Mouse (Mus musculus): ENCODE data around the gene Prlr. TPM values are rescaled to one million over a fixed set of nuclear protein-coding genes. Genes with fewer than 3 reads are reported as not detected.

The Prlr gene
- polyA plus RNA-seq, 1 experiment from 2014 or later: 6.7 TPM

DNA sequence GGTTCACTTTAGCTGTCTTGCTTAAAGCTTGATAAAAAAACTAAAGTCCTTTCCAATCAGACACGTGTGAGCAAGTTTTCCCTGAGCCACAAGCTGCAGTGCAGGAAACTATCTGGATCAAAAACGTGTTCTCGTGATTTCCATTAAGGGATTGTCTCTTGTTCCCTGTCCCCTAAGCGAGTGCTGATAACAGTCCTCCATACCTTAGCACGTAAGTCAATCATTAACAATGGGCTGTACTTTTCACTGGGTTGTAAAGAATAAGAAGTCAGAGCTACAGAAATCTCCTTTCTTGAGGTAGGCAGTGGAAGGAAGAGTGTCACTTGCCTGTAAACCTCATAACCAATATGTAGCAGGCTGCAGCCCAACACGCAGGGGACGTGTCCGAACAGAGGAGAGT lies 38.7 kb downstream of the Prlr start:
- no peak overlapping the region for H3K4me3 ChIP-seq (replicated peaks; ENCODE audit: low read length)
- no peaks in the 10 kb centered on the region for H3K9me3 ChIP-seq (replicated peaks; ENCODE audit: control insufficient read depth, low read length)
- H3K36me3 ChIP-seq (ENCODE audit: control insufficient read depth, insufficient read depth, low read length): no peaks in the 10 kb centered on the region
- H3K4me2 ChIP-seq (ENCODE audit: low read depth, low read length): no peak overlapping the region
- H3K4me1 ChIP-seq (ENCODE audit: control insufficient read depth, insufficient read depth, low read length): no peaks in the 10 kb centered on the region
- no peaks in the 10 kb centered on the region for H3K27me3 ChIP-seq (ENCODE audit: control insufficient read depth, insufficient read depth, low read length)
- peak; percentile 89 for ATAC-seq (ENCODE audit: insufficient read depth, low FRiP score)
- H3K27ac ChIP-seq (ENCODE audit: low read length): no peak overlapping the region
- 57% methylated on average over 8 of the region's 8 CpGs for WGBS
- H3K9ac ChIP-seq (ENCODE audit: low read length): no peak overlapping the region

DNA sequence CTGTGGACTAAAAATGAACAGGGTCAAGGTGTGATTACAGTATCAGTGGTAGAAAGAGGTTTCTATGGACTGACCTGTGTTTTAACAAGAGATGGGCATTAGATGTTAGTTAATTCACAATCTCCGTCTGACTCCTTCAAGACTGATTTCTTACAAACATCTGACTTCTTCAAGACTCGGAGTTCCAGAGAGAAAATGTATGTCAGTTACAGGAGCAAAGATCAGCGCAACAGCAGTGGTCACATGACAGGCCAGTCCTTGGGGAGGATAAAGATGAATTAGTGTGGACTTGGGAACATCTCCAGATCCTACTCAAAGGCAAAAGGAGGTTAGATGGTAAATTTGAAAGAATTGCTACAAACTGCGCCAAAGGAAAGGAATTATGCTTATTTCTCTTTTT lies 39.2 kb downstream of the Prlr start:
- H3K36me3 ChIP-seq (ENCODE audit: control insufficient read depth, insufficient read depth, low read length): no peaks in the 10 kb centered on the region
- no peak overlapping the region for H3K27ac ChIP-seq (ENCODE audit: low read length)
- no peaks in the 10 kb centered on the region for H3K27me3 ChIP-seq (ENCODE audit: control insufficient read depth, insufficient read depth, low read length)
- WGBS: 72% methylated on average over 4 of the region's 4 CpGs
- H3K9ac ChIP-seq (ENCODE audit: low read length): no peak overlapping the region
- no peaks in the 10 kb centered on the region for H3K9me3 ChIP-seq (replicated peaks; ENCODE audit: control insufficient read depth, low read length)
- ATAC-seq (ENCODE audit: insufficient read depth, low FRiP score): no peak
- H3K4me3 ChIP-seq (replicated peaks; ENCODE audit: low read length): no peak overlapping the region
- H3K4me2 ChIP-seq (ENCODE audit: low read depth, low read length): no peak overlapping the region
- H3K4me1 ChIP-seq (ENCODE audit: control insufficient read depth, insufficient read depth, low read length): no peaks in the 10 kb centered on the region

DNA sequence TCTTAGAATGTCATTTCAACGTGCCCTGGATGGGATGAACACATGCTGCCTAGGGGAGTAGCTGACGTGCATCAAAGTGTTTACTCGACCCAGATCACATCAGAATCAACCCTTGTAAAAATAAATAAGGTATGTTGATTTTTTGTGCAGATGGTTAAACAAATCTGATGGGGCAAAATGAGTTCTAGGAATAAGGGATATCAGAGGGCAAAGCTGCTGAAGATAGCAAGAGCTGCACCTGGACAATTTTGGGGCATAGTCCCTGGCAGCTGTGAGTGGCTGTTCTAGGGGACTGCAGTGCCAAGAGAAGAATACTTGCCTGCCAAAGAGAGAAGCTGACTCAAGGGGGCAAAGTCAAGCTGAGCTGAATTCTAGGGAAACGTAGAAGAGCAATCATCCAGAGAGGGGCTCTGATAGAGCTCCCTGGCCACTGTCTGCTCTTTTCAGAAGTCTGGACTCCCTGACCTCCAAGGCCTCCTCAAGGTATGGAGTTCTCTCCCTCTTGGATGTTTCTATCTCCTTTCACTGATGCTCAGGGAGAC lies 46.6 kb downstream of the Prlr start:
- no peaks in the 10 kb centered on the region for H3K9me3 ChIP-seq (replicated peaks; ENCODE audit: control insufficient read depth, low read length)
- H3K27ac ChIP-seq (ENCODE audit: low read length): no peak overlapping the region
- H3K4me1 ChIP-seq (ENCODE audit: control insufficient read depth, insufficient read depth, low read length): no peaks in the 10 kb centered on the region
- no peaks in the 10 kb centered on the region for H3K36me3 ChIP-seq (ENCODE audit: control insufficient read depth, insufficient read depth, low read length)
- ATAC-seq (ENCODE audit: insufficient read depth, low FRiP score): no peak
- H3K4me3 ChIP-seq (replicated peaks; ENCODE audit: low read length): no peak overlapping the region
- H3K27me3 ChIP-seq (ENCODE audit: control insufficient read depth, insufficient read depth, low read length): no peaks in the 10 kb centered on the region
- WGBS: 64% methylated on average over 4 of the region's 4 CpGs
- no peak overlapping the region for H3K9ac ChIP-seq (ENCODE audit: low read length)
- no peak overlapping the region for H3K4me2 ChIP-seq (ENCODE audit: low read depth, low read length)

DNA sequence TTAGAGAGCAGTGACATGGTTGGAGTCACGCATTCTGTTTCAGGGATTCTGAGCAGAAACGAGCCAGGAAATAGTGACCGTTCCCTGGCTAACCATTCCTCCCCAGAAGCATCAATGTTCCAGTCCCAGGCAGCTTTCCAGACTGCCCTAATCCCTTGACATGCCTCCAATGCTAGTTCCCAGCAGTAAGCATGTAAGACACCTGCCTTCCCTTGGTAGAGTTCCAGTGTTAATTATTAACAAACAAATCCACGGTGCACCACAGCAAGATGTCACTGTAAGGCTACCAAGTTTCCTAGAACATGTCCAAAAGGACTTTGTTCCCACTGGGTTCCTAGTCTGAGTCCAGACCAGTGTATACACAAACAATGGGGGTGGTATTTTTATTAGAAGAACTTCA lies 48.7 kb downstream of the Prlr start:
- Histone ChIP-seq H3K27ac (ENCODE audit: low read length) (no peak overlapping the region), H3K9me3 (replicated peaks; ENCODE audit: control insufficient read depth, low read length) (no peaks in the 10 kb centered on the region), H3K36me3 (ENCODE audit: control insufficient read depth, insufficient read depth, low read length) (no peaks in the 10 kb centered on the region), H3K4me3 (replicated peaks; ENCODE audit: low read length) (no peak overlapping the region), H3K27me3 (ENCODE audit: control insufficient read depth, insufficient read depth, low read length) (no peaks in the 10 kb centered on the region), H3K9ac (ENCODE audit: low read length) (no peak overlapping the region), H3K4me1 (ENCODE audit: control insufficient read depth, insufficient read depth, low read length) (no peaks in the 10 kb centered on the region), H3K4me2 (ENCODE audit: low read depth, low read length) (no peak overlapping the region)
- WGBS: 72% methylated on average over 4 of the region's 4 CpGs
- no peak for ATAC-seq (ENCODE audit: insufficient read depth, low FRiP score)

DNA sequence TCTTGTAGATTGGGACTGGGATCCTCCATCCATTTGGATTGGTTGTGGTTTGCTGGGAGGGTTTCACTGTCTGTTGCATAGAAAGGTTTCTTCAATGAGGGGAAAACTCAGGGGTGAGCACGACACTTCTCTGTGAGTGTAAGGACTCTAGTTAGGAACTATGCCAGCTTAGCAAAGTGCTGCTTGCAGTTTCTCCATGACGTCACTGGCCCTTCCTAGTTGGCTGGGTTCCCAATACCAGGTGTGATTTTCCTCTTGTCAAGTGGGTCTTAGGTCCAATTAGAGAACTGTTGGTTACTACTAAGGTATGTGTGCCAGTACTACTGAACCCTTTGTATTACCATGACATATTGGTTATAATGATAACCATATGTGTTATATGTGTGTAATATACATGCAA lies 51.6 kb downstream of the Prlr start:
- Histone ChIP-seq H3K4me2 (ENCODE audit: low read depth, low read length) (no peak overlapping the region), H3K4me1 (ENCODE audit: control insufficient read depth, insufficient read depth, low read length) (no peaks in the 10 kb centered on the region), H3K9me3 (replicated peaks; ENCODE audit: control insufficient read depth, low read length) (no peaks in the 10 kb centered on the region), H3K27ac (ENCODE audit: low read length) (no peak overlapping the region), H3K27me3 (ENCODE audit: control insufficient read depth, insufficient read depth, low read length) (no peaks in the 10 kb centered on the region), H3K9ac (ENCODE audit: low read length) (no peak overlapping the region), H3K36me3 (ENCODE audit: control insufficient read depth, insufficient read depth, low read length) (no peaks in the 10 kb centered on the region), H3K4me3 (replicated peaks; ENCODE audit: low read length) (no peak overlapping the region)
- ATAC-seq (ENCODE audit: insufficient read depth, low FRiP score): no peak
- WGBS: 63% methylated on average over 2 of the region's 2 CpGs

DNA sequence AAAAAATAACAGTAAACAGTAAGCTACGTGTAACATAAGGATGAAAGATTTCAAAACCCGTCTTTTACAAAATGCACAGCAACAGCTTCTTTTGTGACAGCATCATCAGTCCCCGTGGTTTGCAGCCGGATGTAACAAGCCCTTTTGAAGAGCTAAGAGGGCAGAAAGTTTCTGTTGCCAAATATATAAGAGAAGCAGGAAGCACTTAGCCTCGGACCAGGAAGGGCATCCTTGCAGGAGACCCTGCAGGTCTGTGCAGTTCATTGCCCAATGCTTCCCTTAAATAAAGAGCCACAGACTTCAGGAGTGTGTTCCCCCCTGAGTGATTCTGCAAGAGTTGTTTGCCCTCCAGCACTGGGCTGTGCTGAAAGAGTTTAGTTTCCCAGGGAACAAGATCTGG lies 58.9 kb downstream of the Prlr start:
- Histone ChIP-seq H3K27ac (ENCODE audit: low read length) (no peak overlapping the region), H3K9ac (ENCODE audit: low read length) (no peak overlapping the region), H3K36me3 (ENCODE audit: control insufficient read depth, insufficient read depth, low read length) (no peaks in the 10 kb centered on the region), H3K4me1 (ENCODE audit: control insufficient read depth, insufficient read depth, low read length) (no peaks in the 10 kb centered on the region), H3K4me3 (replicated peaks; ENCODE audit: low read length) (no peak overlapping the region), H3K4me2 (ENCODE audit: low read depth, low read length) (no peak overlapping the region), H3K9me3 (replicated peaks; ENCODE audit: control insufficient read depth, low read length) (no peaks in the 10 kb centered on the region), H3K27me3 (ENCODE audit: control insufficient read depth, insufficient read depth, low read length) (no peaks in the 10 kb centered on the region)
- no peak for ATAC-seq (ENCODE audit: insufficient read depth, low FRiP score)
- WGBS: 74% methylated on average over 5 of the region's 5 CpGs

DNA sequence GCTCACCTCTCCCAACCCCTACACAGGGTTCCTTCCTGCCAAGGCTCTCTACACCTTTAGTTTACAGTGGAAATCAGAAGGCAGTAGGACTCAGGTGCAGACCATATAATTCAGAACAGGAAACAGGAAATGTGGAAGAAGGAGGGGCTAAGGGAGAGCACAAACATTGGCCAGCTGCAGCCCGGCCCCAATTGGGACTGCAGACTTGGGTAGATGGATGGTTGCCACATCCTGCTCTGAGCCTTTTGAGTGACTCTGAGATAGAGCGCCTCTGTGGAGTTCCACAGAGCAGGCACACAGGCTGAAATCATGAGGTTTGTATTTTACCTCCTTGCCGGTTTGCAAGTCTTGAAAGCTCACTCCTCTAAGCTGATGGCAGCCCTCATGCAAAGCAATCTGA lies 59.8 kb downstream of the Prlr start:
- no peak for ATAC-seq (ENCODE audit: insufficient read depth, low FRiP score)

DNA sequence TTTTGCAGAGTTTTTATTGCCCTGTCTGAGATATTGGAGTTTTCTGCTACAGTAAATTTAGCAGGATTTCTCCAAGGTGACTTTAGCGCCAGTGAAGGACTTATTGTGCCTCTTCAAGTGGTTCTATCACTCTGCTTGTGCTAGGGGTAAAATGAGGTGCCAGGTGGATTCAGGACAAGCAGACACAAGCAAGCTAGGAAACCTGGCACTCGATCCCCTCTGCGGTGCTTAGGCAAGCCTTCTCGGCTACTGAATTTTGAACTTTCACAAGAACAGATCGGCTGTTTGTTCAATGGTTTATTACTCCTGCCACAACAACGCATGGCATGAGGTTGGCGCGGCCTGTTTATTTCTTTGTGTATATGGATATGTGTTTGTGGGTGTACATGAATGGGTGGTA lies 61.4 kb downstream of the Prlr start:
- Histone ChIP-seq H3K27ac (ENCODE audit: low read length) (no peak overlapping the region), H3K9ac (ENCODE audit: low read length) (no peak overlapping the region), H3K9me3 (replicated peaks; ENCODE audit: control insufficient read depth, low read length) (no peaks in the 10 kb centered on the region), H3K36me3 (ENCODE audit: control insufficient read depth, insufficient read depth, low read length) (no peaks in the 10 kb centered on the region), H3K4me2 (ENCODE audit: low read depth, low read length) (no peak overlapping the region), H3K4me3 (replicated peaks; ENCODE audit: low read length) (no peak overlapping the region), H3K4me1 (ENCODE audit: control insufficient read depth, insufficient read depth, low read length) (no peaks in the 10 kb centered on the region), H3K27me3 (ENCODE audit: control insufficient read depth, insufficient read depth, low read length) (no peaks in the 10 kb centered on the region)
- 92% methylated on average over 8 of the region's 8 CpGs for WGBS
- no peak for ATAC-seq (ENCODE audit: insufficient read depth, low FRiP score)

More for the DNA sequence above, 59.8 kb downstream of the Prlr start:
- Histone ChIP-seq H3K27me3 (ENCODE audit: control insufficient read depth, insufficient read depth, low read length) (no peaks in the 10 kb centered on the region), H3K4me1 (ENCODE audit: control insufficient read depth, insufficient read depth, low read length) (no peaks in the 10 kb centered on the region), H3K4me2 (ENCODE audit: low read depth, low read length) (no peak overlapping the region), H3K4me3 (replicated peaks; ENCODE audit: low read length) (no peak overlapping the region), H3K9ac (ENCODE audit: low read length) (no peak overlapping the region), H3K9me3 (replicated peaks; ENCODE audit: control insufficient read depth, low read length) (no peaks in the 10 kb centered on the region), H3K36me3 (ENCODE audit: control insufficient read depth, insufficient read depth, low read length) (no peaks in the 10 kb centered on the region), H3K27ac (ENCODE audit: low read length) (no peak overlapping the region)
- WGBS: 77% methylated on average over 3 of the region's 3 CpGs

DNA sequence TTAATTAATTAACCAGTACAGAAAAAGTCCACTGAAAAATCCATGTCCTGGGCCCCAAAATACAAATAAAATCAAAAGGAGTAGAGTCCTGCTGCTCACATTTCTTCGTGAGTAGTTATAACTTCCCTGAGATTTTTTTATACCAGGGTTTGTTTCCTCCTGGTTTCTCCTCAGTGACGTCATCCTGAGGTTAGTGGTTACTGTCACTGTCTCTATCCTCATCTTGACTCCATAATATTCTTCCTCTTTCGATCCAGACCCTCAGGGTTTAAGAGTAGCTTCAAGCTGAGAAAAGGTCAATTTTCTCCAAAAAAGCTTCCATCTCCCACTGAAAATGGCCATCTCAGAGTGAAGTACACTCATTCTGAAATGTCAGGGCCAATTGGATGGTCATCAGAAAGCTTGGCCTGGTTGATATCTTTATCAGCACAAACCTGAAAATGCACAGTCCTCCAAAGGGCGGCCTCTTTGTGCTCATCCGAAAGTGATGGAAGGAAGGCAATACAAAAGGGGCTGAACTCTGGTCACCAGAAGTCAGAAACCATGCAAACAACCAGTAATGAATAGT lies 63.3 kb downstream of the Prlr start:
- Histone ChIP-seq H3K9me3 (replicated peaks; ENCODE audit: control insufficient read depth, low read length) (no peaks in the 10 kb centered on the region), H3K36me3 (ENCODE audit: control insufficient read depth, insufficient read depth, low read length) (no peaks in the 10 kb centered on the region), H3K4me2 (ENCODE audit: low read depth, low read length) (no peak overlapping the region), H3K9ac (ENCODE audit: low read length) (no peak overlapping the region), H3K27me3 (ENCODE audit: control insufficient read depth, insufficient read depth, low read length) (no peaks in the 10 kb centered on the region), H3K4me1 (ENCODE audit: control insufficient read depth, insufficient read depth, low read length) (no peaks in the 10 kb centered on the region), H3K27ac (ENCODE audit: low read length) (no peak overlapping the region), H3K4me3 (replicated peaks; ENCODE audit: low read length) (no peak overlapping the region)
- no peak for ATAC-seq (ENCODE audit: insufficient read depth, low FRiP score)
- 84% methylated on average over 5 of the region's 5 CpGs for WGBS

DNA sequence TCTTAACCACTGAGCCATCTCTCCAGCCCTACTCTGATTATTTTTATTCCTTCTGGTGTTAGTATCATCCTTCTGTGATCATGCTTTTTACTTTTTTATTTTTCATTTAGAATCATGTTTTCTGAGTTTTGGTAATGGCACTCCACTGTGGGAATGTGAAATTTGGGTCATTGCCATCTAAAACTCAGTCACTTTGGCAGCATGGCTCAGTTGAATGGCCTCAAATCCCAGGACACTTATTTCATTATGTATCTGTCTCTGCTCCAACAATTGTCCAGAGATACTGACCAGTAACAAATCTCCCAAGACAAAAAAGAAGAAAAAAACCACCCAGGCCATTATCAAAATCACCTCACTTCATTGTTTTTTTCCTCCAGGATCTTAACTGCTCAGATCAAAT lies 65.2 kb downstream of the Prlr start:
- no peak overlapping the region for H3K9ac ChIP-seq (ENCODE audit: low read length)
- H3K4me3 ChIP-seq (replicated peaks; ENCODE audit: low read length): no peak overlapping the region
- no peaks in the 10 kb centered on the region for H3K36me3 ChIP-seq (ENCODE audit: control insufficient read depth, insufficient read depth, low read length)
- no peaks in the 10 kb centered on the region for H3K4me1 ChIP-seq (ENCODE audit: control insufficient read depth, insufficient read depth, low read length)
- no peaks in the 10 kb centered on the region for H3K27me3 ChIP-seq (ENCODE audit: control insufficient read depth, insufficient read depth, low read length)
- no peak for ATAC-seq (ENCODE audit: insufficient read depth, low FRiP score)
- no peak overlapping the region for H3K27ac ChIP-seq (ENCODE audit: low read length)
- no peaks in the 10 kb centered on the region for H3K9me3 ChIP-seq (replicated peaks; ENCODE audit: control insufficient read depth, low read length)
- no peak overlapping the region for H3K4me2 ChIP-seq (ENCODE audit: low read depth, low read length)
